Comparison of ENCODE assay signal across 14 mouse cellular contexts in the genomic region with DNA sequence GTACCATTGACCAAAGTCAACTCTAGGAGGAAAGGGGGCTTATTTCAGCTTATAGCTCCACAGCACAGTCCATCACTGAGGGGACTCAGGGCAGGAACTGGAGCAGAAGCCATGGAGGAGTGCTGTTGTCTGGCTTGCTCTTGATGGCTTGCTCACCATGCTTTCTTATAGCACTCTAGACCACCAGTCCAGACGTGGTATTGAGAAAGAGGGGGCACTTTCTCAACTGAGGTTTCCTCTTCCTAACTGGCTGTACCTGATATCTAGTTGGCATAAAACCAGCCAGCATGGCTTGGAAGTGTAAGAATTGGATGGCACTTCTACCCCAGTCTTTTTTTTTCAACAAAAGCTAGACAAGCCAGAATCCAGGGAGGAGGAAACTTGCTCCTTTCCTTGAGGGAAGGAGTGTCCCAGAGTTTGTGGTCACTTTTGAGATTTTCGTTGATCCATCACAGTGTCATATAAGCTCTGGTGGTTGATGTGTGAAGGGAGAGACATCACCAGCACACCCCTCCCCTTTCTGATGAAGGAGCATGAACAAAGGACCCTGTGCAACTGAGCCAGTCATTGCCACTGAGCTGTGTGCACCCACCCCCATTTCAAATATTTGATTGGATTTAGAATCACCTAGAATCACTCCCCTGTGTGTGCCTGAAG.
"Had no signal": no experiment of that assay in that cellular context is flagged by ENCODE, and none has a peak within 500 bp of the region (broad histone marks: within the 10 kb centered on the region; RNA-seq: fewer than 3 reads in every experiment).

No protein-coding gene starts in this region.

- H3K4me2 ChIP-seq: limb, embryonic 15.5 days; liver, embryonic 13.5 days; midbrain, embryonic 15.5 days; neural tube, embryonic 12.5 days had no signal

- H3K4me3 ChIP-seq: limb, embryonic 15.5 days; liver, embryonic 13.5 days; midbrain, embryonic 10.5 days; midbrain, embryonic 15.5 days; neural tube, embryonic 12.5 days had no signal

- H3K36me3 ChIP-seq: limb, embryonic 15.5 days; liver, embryonic 13.5 days; midbrain, embryonic 10.5 days; midbrain, embryonic 15.5 days; neural tube, embryonic 12.5 days had no signal

- H3K27me3 ChIP-seq: limb, embryonic 15.5 days; liver, embryonic 13.5 days; midbrain, embryonic 15.5 days; neural tube, embryonic 12.5 days had no signal

- ATAC-seq: midbrain, embryonic 15.5 days had no signal

- DNase-seq: kidney, postnatal 36 days; layer of hippocampus, adult 9-11 months; layer of hippocampus, postnatal 36 days; liver, embryonic 13.5 days; lung, adult 18-20 months; right cerebral cortex, postnatal 4 days; spleen, adult 18-20 months; thymus, adult 18-20 months; thymus, postnatal 14 days had no signal

- H3K9ac ChIP-seq: limb, embryonic 15.5 days; liver, embryonic 13.5 days; midbrain, embryonic 15.5 days; neural tube, embryonic 12.5 days had no signal

- H3K9me3 ChIP-seq: limb, embryonic 15.5 days; liver, embryonic 13.5 days; midbrain, embryonic 10.5 days; midbrain, embryonic 15.5 days; neural tube, embryonic 12.5 days had no signal

- H3K27ac ChIP-seq: kidney, postnatal 0 days; limb, embryonic 15.5 days; liver, embryonic 13.5 days; midbrain, embryonic 10.5 days; midbrain, embryonic 15.5 days; neural tube, embryonic 12.5 days had no signal

- H3K4me1 ChIP-seq: limb, embryonic 15.5 days had no signal
